Mouse (Mus musculus) limb, embryonic 14.5 days (tissue): ENCODE measurements around the gene Macrod2. TPM values are rescaled to one million over a fixed set of nuclear protein-coding genes. Genes with fewer than 3 reads are reported as not detected.

Experiments
- ATAC-seq: fragments of 200-750 bp; cut with Nextera tagmentation; 2 replicates; pipeline ENCODE4 v1.8.0; 2017; ENCODE audit warnings: low read depth, moderate number of reproducible peaks, moderate TSS enrichment; ENCODE audit not compliant: low FRiP score
- DNase-seq: peaks from one replicate; pipeline ENCODE4 v3.0.0-alpha.2; 2015; ENCODE audit warnings: low spot score
- H3K27ac ChIP-seq: fragments of 300-500 bp; sonication (generic); replicated peaks from 2 replicates; pipeline ENCODE4 v1.5.1; 2014; ENCODE audit warnings: low read depth, mild to moderate bottlenecking, low read length, moderate library complexity, mixed read lengths
- H3K27me3 ChIP-seq: fragments of 300-500 bp; sonication (generic); 2 replicates; pipeline ENCODE4 v1.6.1; 2014; ENCODE audit warnings: low read length, mixed read lengths; ENCODE audit not compliant: control insufficient read depth, insufficient read depth
- H3K36me3 ChIP-seq: fragments of 300-500 bp; sonication (generic); 2 replicates; pipeline ENCODE4 v1.6.1; 2014; ENCODE audit warnings: mild to moderate bottlenecking, low read length, moderate library complexity, mixed read lengths; ENCODE audit not compliant: control insufficient read depth, insufficient read depth
- H3K4me1 ChIP-seq: fragments of 300-500 bp; sonication (generic); 2 replicates; pipeline ENCODE4 v1.6.1; 2014; ENCODE audit warnings: antibody characterized with exemption, low read length, mixed read lengths; ENCODE audit not compliant: control insufficient read depth, insufficient read depth
- H3K4me2 ChIP-seq: fragments of 300-500 bp; sonication (generic); replicated peaks from 2 replicates; pipeline ENCODE4 v1.6.1; 2014; ENCODE audit warnings: low read depth, mild to moderate bottlenecking, low read length, moderate library complexity; ENCODE audit not compliant: severe bottlenecking
- H3K4me3 ChIP-seq: fragments of 300-500 bp; sonication (generic); replicated peaks from 2 replicates; pipeline ENCODE4 v1.5.1; 2014; ENCODE audit warnings: low read length
- H3K9ac ChIP-seq: fragments of 300-500 bp; sonication (generic); 2 replicates; pipeline ENCODE4 v1.6.1; 2014; ENCODE audit warnings: mild to moderate bottlenecking, low read depth, low read length, moderate library complexity; ENCODE audit not compliant: severe bottlenecking
- H3K9me3 ChIP-seq: fragments of 300-500 bp; sonication (generic); 2 replicates; pipeline ENCODE4 v1.6.1; 2016; ENCODE audit warnings: low read length; ENCODE audit not compliant: control insufficient read depth
- POLR2A ChIP-seq: fragments of 200-500 bp; IDR thresholded peaks from 2 replicates; pipeline ENCODE4 v1.8.0; 2012; ENCODE audit warnings: inconsistent platforms, mild to moderate bottlenecking, moderate library complexity, borderline replicate concordance; ENCODE audit not compliant: insufficient read depth, insufficient read length; ENCODE audit errors: extremely low read depth
- WGBS: fragments of 180-500 bp; shearing (Covaris S2); extraction: QIAGEN DNeasy Blood & Tissue Kit; methylation state at CpG from one replicate; pipeline ENCODE4 v1.1.7; 2014; 5-methylcytosine and 5-hydroxymethylcytosine counted together
- polyA plus RNA-seq, 2 experiments: library from polyadenylated mRNA; depleted of rRNA in 1 of 2; stranded (reverse) in 1 of 2; unstranded in 1 of 2; fragments of >200 nt; fragmentation: Nextera tagmentation in 1 of 2; extraction: Ambion mirVana in 1 of 2; gene quantifications; 2 replicates each; pipeline versions ENCODE4 v1.2.1 to v1.2.3; 2012 to 2014

Gene Macrod2
- polyA plus RNA-seq, 2 experiments = 8.5 to 24.5 TPM

GRCm38 (mm10) chr2:140758881-140759280 is 363.8 kb downstream of the Macrod2 start:
- WGBS = 90% methylated on average over 2 of the region's 2 CpGs
- Histone ChIP-seq H3K9ac (no peak overlapping the region), H3K4me3 (no peak overlapping the region), H3K27me3 (no peaks in the 10 kb centered on the region), H3K4me1 (no peaks in the 10 kb centered on the region), H3K9me3 (no peaks in the 10 kb centered on the region), H3K27ac (no peak overlapping the region), H3K4me2 (no peak overlapping the region), H3K36me3 (no peaks in the 10 kb centered on the region)
- DNase-seq = no peak
- no peak for TF ChIP-seq POLR2A
- no peak for ATAC-seq

- no peak overlapping the region for H3K4me2 ChIP-seq
Measured at GRCm38 (mm10) chr2:140759732-140760131, 364.6 kb downstream of the Macrod2 start.

GRCm38 (mm10) chr2:140760137-140760536 is 365.0 kb downstream of the Macrod2 start:
- 94% methylated on average over 3 of the region's 3 CpGs for WGBS
- ATAC-seq = no peak

More at GRCm38 (mm10) chr2:140759732-140760131, 364.6 kb downstream of the Macrod2 start:
- H3K4me1 ChIP-seq = no peaks in the 10 kb centered on the region
- H3K36me3 ChIP-seq = no peaks in the 10 kb centered on the region
- ATAC-seq (no peak), DNase-seq (no peak)
- no peaks in the 10 kb centered on the region for H3K9me3 ChIP-seq
- H3K27me3 ChIP-seq = no peaks in the 10 kb centered on the region
- no peak overlapping the region for H3K9ac ChIP-seq
- TF ChIP-seq POLR2A = no peak
- H3K4me3 ChIP-seq = no peak overlapping the region
- no peak overlapping the region for H3K27ac ChIP-seq

GRCm38 (mm10) chr2:140763076-140763891 is 368.2 kb downstream of the Macrod2 start:
- ATAC-seq (no peak), DNase-seq (no peak)
- no peak overlapping the region for H3K4me2 ChIP-seq
- no peaks in the 10 kb centered on the region for H3K9me3 ChIP-seq
- 77% methylated on average over 12 of the region's 12 CpGs for WGBS
- no peaks in the 10 kb centered on the region for H3K36me3 ChIP-seq
- no peaks in the 10 kb centered on the region for H3K27me3 ChIP-seq
- H3K4me3 ChIP-seq = no peak overlapping the region
- H3K27ac ChIP-seq = no peak overlapping the region
- no peak overlapping the region for H3K9ac ChIP-seq
- TF ChIP-seq POLR2A = no peak
- H3K4me1 ChIP-seq = no peaks in the 10 kb centered on the region

More at GRCm38 (mm10) chr2:140760137-140760536, 365.0 kb downstream of the Macrod2 start:
- no peak overlapping the region for H3K9ac ChIP-seq
- no peaks in the 10 kb centered on the region for H3K9me3 ChIP-seq
- H3K4me3 ChIP-seq = no peak overlapping the region
- H3K36me3 ChIP-seq = no peaks in the 10 kb centered on the region
- no peak overlapping the region for H3K4me2 ChIP-seq
- TF ChIP-seq POLR2A = no peak
- no peaks in the 10 kb centered on the region for H3K4me1 ChIP-seq
- no peak for DNase-seq
- H3K27ac ChIP-seq = no peak overlapping the region
- H3K27me3 ChIP-seq = no peaks in the 10 kb centered on the region

- Histone ChIP-seq H3K4me2 (no peak overlapping the region), H3K9me3 (no peaks in the 10 kb centered on the region), H3K27me3 (no peaks in the 10 kb centered on the region), H3K36me3 (no peaks in the 10 kb centered on the region), H3K4me3 (no peak overlapping the region), H3K27ac (no peak overlapping the region), H3K9ac (no peak overlapping the region), H3K4me1 (no peaks in the 10 kb centered on the region)
- DNase-seq = no peak
- TF ChIP-seq POLR2A = no peak
- WGBS = 90% methylated on average over 4 of the region's 4 CpGs
- no peak for ATAC-seq
Measured at GRCm38 (mm10) chr2:140769473-140769872, 374.4 kb downstream of the Macrod2 start.
